Mouse (Mus musculus) neural tube, embryonic 14.5 days (tissue): Measurements from ENCODE around the gene Hnrnpl. TPM values are rescaled to one million over a fixed set of nuclear protein-coding genes. Genes with fewer than 3 reads are reported as not detected.
A peak's percentile ranks its signal among the peaks of the same experiment; 100 is the strongest.

ENCODE experiments used
- ATAC-seq: fragments of 200-750 bp; cut with Nextera tagmentation; 2 replicates; pipeline ENCODE4 v1.8.0; 2017; ENCODE audit warnings: low read depth, mild to moderate bottlenecking, moderate TSS enrichment, moderate library complexity
- H3K27ac ChIP-seq: fragments of 300-500 bp; sonication (generic); 2 replicates; pipeline ENCODE4 v1.5.1; 2014; ENCODE audit warnings: low read depth, mild to moderate bottlenecking, control low read depth, low read length, moderate library complexity, mixed read lengths
- H3K27me3 ChIP-seq: fragments of 300-500 bp; sonication (generic); 2 replicates; pipeline ENCODE4 v1.6.1; 2014; ENCODE audit warnings: low read length; ENCODE audit not compliant: control insufficient read depth, insufficient read depth
- H3K36me3 ChIP-seq: fragments of 300-500 bp; sonication (generic); 2 replicates; pipeline ENCODE4 v1.6.1; 2014; ENCODE audit warnings: low read length, mixed read lengths; ENCODE audit not compliant: control insufficient read depth, insufficient read depth
- H3K4me1 ChIP-seq: fragments of 300-500 bp; sonication (generic); 2 replicates; pipeline ENCODE4 v1.6.1; 2014; ENCODE audit warnings: low read length; ENCODE audit not compliant: control insufficient read depth, insufficient read depth
- H3K4me2 ChIP-seq: fragments of 300-500 bp; sonication (generic); 2 replicates; pipeline ENCODE4 v1.6.1; 2014; ENCODE audit warnings: mild to moderate bottlenecking, low read depth, low read length, control low read depth
- H3K4me3 ChIP-seq: fragments of 300-500 bp; sonication (generic); 2 replicates; pipeline ENCODE4 v1.5.1; 2014; ENCODE audit warnings: low read depth, low read length, control low read depth, mixed read lengths
- H3K9ac ChIP-seq: fragments of 300-500 bp; sonication (generic); replicated peaks from 2 replicates; pipeline ENCODE4 v1.6.1; 2014; ENCODE audit warnings: low read depth, mild to moderate bottlenecking, control low read depth, low read length, mixed read lengths
- H3K9me3 ChIP-seq: fragments of 300-500 bp; sonication (generic); 2 replicates; pipeline ENCODE4 v1.6.1; 2016; ENCODE audit warnings: low read length; ENCODE audit not compliant: control insufficient read depth
- WGBS: fragments of 180-500 bp; shearing (Covaris S2); extraction: QIAGEN DNeasy Blood & Tissue Kit; methylation state at CpG from one replicate; pipeline ENCODE4 v1.1.7; 2014; 5-methylcytosine and 5-hydroxymethylcytosine counted together
- polyA plus RNA-seq: library from polyadenylated mRNA; unstranded; fragments of >200 nt; fragmentation: Nextera tagmentation; extraction: Ambion mirVana; gene quantifications from 2 replicates; pipeline ENCODE4 v1.2.1, GENCODE M21; 2014

Hnrnpl gene
- polyA plus RNA-seq, 1 experiment from 2014 or later, result 160 TPM

DNA sequence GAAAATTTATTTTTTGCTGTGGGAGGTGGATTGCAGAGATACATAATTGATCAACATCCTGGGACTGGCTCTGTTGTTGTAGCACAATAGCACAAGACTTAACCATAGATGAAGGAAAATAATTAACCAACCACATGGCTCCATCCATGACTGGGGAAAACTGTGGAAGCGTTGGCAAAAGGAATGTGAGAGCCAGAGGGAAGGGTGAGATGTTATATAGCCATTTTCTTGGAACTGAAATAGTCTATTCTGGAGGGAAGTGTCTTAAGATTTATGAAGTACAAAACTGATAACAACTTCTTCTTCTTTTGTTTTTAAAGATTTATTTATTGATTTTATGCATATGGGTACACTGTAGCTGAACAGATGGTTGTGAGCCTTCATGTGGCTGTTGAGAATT lies 38.9 kb downstream of the Hnrnpl start:
- H3K27me3 ChIP-seq, result no peaks in the 10 kb centered on the region
- H3K36me3 ChIP-seq, result no peaks in the 10 kb centered on the region
- H3K4me3 ChIP-seq, result no peak overlapping the region
- ATAC-seq, result no peak
- no peak overlapping the region for H3K9ac ChIP-seq
- H3K4me2 ChIP-seq, result no peak overlapping the region
- WGBS, result 79% methylated on average over 1 of the region's 1 CpGs
- no peaks in the 10 kb centered on the region for H3K4me1 ChIP-seq
- H3K9me3 ChIP-seq, result no peaks in the 10 kb centered on the region
- H3K27ac ChIP-seq, result no peak overlapping the region

DNA sequence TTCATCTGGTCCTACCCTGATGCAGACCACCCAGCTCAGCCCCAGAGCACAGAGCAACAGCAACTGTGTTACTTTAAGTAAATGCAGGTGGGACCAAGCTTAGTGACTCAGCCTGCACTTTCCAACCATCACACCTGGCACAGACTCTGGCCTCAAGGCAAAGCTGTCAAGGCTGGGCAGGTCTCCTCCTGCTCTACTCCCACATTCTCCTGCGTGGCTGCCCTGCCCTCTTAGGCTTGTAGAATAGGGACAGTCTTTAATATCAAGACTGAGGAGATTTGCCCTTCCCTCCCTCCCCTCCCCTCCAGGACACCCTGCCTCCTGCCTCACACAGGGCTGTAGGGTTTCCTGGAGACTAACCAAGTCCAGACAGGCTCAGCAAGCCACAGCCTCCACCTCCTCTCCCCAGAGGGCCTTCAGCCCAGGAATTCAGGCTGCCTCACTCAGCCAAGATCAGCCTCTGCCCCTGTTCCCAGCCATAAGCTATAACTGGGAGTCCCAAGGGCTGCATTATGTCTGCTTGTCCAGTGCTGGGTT lies 41.4 kb downstream of the Hnrnpl start:
- no peak for ATAC-seq
- Histone ChIP-seq H3K4me2 (no peak overlapping the region), H3K4me3 (no peak overlapping the region), H3K9me3 (no peaks in the 10 kb centered on the region), H3K9ac (no peak overlapping the region), H3K36me3 (no peaks in the 10 kb centered on the region), H3K27me3 (no peaks in the 10 kb centered on the region), H3K4me1 (no peaks in the 10 kb centered on the region), H3K27ac (no peak overlapping the region)
- WGBS, result 60% methylated on average over 1 of the region's 1 CpGs

DNA sequence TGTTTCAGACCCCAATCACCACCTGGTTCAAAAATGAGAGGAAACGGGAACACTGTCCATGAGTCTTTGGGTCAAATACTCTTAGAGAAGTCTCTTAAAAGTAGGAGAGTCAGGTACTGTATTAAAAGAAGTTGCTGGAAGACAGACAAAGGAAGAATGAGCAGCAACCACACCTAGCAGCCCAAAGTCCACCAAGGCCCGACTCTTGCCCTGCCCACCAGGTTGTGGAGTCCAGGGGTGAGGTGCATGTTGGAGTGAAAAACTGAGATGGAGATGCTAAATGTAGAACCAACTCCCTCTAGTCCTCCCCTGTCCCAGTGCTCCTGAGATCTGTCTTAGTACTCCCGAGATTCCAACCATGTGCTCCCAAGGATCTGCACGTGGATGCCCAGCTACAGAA lies 42.3 kb downstream of the Hnrnpl start:
- no peaks in the 10 kb centered on the region for H3K9me3 ChIP-seq
- 90% methylated on average over 4 of the region's 4 CpGs for WGBS
- no peak overlapping the region for H3K27ac ChIP-seq
- H3K4me3 ChIP-seq, result no peak overlapping the region
- no peaks in the 10 kb centered on the region for H3K4me1 ChIP-seq
- no peaks in the 10 kb centered on the region for H3K36me3 ChIP-seq
- no peak overlapping the region for H3K4me2 ChIP-seq
- no peak overlapping the region for H3K9ac ChIP-seq
- H3K27me3 ChIP-seq, result no peaks in the 10 kb centered on the region
- ATAC-seq, result no peak

DNA sequence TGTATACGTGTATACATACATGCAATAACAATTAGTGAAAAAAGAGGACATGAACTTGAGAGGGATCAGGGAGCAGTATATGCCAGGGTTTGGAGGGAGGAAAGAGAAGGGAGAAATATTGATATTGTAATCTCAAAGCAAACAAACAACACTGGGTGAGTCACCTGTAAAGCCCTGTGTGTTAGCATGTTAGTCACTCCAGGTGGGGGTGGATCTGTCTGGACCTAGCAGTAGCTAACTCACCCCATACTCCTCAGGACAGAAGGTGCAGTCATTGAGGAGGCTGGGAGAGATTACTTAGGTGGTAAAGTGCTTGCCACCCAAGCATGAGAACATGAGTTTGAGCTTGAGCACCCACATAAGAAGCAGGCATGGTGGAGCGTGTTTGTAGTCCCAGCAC lies 51.6 kb downstream of the Hnrnpl start:
- Histone ChIP-seq H3K4me1 (no peaks in the 10 kb centered on the region), H3K4me2 (no peak overlapping the region), H3K4me3 (no peak overlapping the region), H3K9ac (no peak overlapping the region), H3K9me3 (no peaks in the 10 kb centered on the region), H3K27me3 (no peaks in the 10 kb centered on the region), H3K36me3 (no peaks in the 10 kb centered on the region), H3K27ac (no peak overlapping the region)
- no peak for ATAC-seq
- 90% methylated on average over 2 of the region's 2 CpGs for WGBS

DNA sequence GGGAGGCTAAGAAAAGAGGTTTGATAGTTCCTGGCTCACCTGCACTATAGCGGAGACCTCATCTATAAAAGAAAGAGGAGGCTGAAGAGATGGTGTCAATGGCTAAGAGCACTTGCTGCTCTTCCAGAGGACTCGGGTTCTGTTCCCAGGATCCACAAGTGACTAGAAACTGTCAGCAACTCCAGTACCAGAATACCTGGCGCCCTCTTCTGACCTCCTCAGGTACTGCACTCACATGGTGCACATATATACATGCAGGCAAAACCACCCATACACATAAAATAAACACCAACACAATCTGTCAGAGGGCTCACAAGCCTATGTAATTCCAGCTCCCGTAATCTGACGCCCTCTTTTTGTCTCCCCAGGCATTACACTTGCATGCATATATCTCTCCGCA lies 52.6 kb downstream of the Hnrnpl start:
- no peak overlapping the region for H3K9ac ChIP-seq
- no peaks in the 10 kb centered on the region for H3K27me3 ChIP-seq
- H3K27ac ChIP-seq, result no peak overlapping the region
- no peaks in the 10 kb centered on the region for H3K9me3 ChIP-seq
- no peak for ATAC-seq
- no peak overlapping the region for H3K4me3 ChIP-seq
- WGBS, result 89% methylated on average over 6 of the region's 6 CpGs
- no peaks in the 10 kb centered on the region for H3K4me1 ChIP-seq
- H3K4me2 ChIP-seq, result no peak overlapping the region
- no peaks in the 10 kb centered on the region for H3K36me3 ChIP-seq

DNA sequence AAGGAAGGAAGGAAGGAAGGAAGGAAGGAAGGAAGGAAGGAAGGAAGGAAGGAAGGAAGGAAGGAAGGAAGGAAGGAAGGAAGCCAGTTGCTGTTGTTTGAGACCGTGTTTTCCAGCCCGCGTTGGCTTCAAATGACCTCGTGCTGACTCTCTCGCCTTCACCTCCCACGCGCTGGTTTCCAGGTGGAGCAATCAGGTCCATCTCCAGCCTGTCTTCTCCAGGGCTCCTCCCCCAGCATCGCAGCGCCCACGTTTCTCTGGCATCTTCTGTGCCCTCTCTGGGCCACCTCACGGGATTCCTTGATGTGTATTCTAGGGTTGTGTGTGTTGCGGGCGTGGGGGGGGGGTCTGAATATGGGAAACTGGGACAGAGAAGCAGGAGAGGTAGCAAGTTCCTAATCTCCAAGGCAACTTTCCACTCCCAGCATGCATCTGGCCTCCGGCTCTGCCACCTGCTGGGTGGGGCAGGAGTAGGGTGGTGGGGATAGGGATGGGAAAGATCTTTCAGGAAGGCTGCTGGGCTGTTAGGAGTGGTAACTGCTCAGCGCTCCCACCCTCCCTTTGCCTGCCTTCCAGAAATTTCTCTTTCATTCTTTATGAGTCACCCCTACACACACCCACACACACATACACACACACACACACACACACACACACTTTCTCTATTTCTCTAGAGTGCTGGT lies 54.6 kb downstream of the Hnrnpl start:
- H3K4me1 ChIP-seq, result no peaks in the 10 kb centered on the region
- H3K27ac ChIP-seq, result no peak overlapping the region
- H3K4me3 ChIP-seq, result no peak overlapping the region
- WGBS, result 84% methylated on average over 15 of the region's 15 CpGs
- ATAC-seq, result no peak
- H3K4me2 ChIP-seq, result no peak overlapping the region
- H3K27me3 ChIP-seq, result no peaks in the 10 kb centered on the region
- H3K9me3 ChIP-seq, result no peaks in the 10 kb centered on the region
- H3K36me3 ChIP-seq, result no peaks in the 10 kb centered on the region
- H3K9ac ChIP-seq, result no peak overlapping the region

DNA sequence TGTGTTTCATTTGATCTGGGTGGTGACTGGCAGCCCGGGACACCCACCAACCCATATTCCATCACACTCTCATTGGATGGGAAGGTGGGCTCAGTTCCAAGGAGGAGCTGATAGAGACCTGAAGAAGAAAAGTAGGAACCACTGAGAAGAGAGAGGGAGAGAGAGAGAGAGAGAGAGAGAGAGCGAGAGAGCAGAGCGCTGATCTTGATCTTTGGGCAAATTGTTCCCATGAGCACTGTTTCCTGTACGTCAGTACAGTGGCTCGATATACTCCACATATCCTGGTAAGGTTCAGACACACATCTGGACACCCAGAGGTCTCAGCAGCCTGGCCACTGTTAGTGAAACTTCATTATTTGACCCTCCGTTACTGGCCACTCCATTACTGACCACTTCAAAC lies 55.2 kb downstream of the Hnrnpl start, which contains the start of gene Lgals7:
Gene Lgals7 (plus strand): TSS at position 314 of the 400 bp plus-strand sequence.
- 75% methylated on average over 6 of the region's 6 CpGs for WGBS

DNA sequence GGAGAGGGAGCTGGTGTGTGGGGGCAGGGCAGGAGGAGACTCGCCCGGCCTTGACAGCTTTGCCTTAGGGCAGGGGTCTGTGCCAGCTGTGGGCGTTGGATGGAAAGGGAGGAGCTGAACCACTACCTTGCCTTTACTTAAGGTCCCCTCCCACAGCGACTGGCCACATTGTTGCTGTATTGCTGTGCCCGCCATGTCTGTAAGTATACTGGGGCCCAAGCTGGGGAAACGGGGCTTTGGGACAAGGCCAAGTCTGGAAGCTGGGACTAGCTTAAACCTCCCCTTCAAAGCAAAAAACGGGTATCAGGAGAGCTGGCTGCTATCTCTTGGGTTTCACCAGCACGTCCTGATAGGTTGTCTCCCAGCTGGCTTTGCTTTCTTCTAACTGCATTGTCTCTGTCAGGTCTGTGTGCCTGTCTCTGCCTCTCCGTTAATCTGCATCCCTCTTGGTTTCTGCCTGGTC lies 56.0 kb downstream of the Hnrnpl start:
- Histone ChIP-seq H3K36me3 (no peaks in the 10 kb centered on the region), H3K27ac (no peak overlapping the region), H3K9me3 (no peaks in the 10 kb centered on the region), H3K27me3 (no peaks in the 10 kb centered on the region), H3K4me1 (no peaks in the 10 kb centered on the region), H3K4me3 (no peak overlapping the region), H3K9ac (no peak overlapping the region), H3K4me2 (no peak overlapping the region; the same call in 1 of the 2 replicates)
- ATAC-seq, result 0 out of 2 replicates have a peak, but pooled peaks have one; percentile 38
- 50% methylated on average over 9 of the region's 9 CpGs for WGBS

More for the DNA sequence above, 55.2 kb downstream of the Hnrnpl start, which contains the start of gene Lgals7:
- Histone ChIP-seq H3K9me3 (no peaks in the 10 kb centered on the region), H3K27ac (no peak within 1 kb of the TSS), H3K9ac (no peak within 1 kb of the TSS), H3K27me3 (no peaks in the 10 kb centered on the region), H3K4me2 (no peak within 1 kb of the TSS; the same call in 1 of the 2 replicates), H3K4me3 (no peak within 1 kb of the TSS), H3K4me1 (no peaks in the 10 kb centered on the region), H3K36me3 (no peaks in the 10 kb centered on the region)
- no peak for ATAC-seq

DNA sequence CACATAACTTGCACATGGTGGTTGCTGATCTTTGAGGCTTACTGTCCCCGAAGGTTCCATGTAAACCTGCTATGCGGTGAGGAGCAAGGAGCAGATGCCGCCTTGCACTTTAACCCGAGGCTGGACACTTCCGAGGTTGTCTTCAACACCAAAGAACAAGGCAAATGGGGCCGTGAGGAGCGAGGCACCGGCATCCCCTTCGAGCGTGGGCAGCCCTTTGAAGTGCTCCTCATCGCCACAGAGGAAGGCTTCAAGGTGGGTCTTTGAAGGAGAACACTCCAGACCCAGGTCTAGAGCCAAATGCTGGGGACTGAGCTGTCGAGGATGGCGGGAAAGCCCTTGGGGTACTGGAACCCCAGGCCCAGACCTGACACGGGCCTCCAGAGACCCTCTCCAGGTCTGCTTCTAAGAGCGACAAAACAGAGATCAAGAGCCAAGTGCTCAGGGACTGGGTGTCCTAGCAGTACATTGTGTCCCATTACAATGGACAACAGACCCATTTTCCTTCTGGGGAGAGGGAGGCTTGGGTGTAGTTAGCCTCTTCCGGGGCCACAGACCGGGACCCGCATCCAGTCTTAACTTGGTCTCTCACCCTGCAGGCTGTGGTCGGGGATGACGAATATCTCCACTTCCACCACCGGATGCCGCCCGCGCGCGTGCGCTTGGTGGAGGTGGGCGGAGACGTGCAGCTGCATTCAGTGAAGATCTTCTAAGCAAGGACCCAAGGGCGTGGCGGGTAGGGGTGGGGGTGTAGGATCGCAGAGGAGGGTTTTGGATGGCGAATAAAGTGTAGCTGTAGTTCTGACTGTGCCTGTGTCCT lies 57.4 kb downstream of the Hnrnpl start:
- ATAC-seq, result peak; percentile 82
- WGBS, result 46% methylated on average over 33 of the region's 33 CpGs
- Histone ChIP-seq H3K27me3 (no peaks in the 10 kb centered on the region), H3K4me2 (peak overlapping the region; percentile 51), H3K4me1 (no peaks in the 10 kb centered on the region), H3K4me3 (peak overlapping the region; percentile 17), H3K9me3 (no peaks in the 10 kb centered on the region), H3K9ac (0 out of 2 replicates have a peak overlapping the region, but pooled peaks have one; percentile 28), H3K36me3 (no peaks in the 10 kb centered on the region), H3K27ac (no peak overlapping the region)
